Mouse (Mus musculus) liver, embryonic 16.5 days (tissue): ENCODE data around the gene Abhd14b. TPM values are rescaled to one million over a fixed set of nuclear protein-coding genes. Genes with fewer than 3 reads are reported as not detected.

ENCODE experiments used
- ATAC-seq: fragments of 200-750 bp; cut with Nextera tagmentation; 2 replicates; pipeline ENCODE4 v1.8.0; 2017; ENCODE audit warnings: low read depth, mild to moderate bottlenecking, moderate number of reproducible peaks, moderate library complexity
- H3K27ac ChIP-seq: fragments of 300-500 bp; sonication (generic); 2 replicates; pipeline ENCODE4 v1.5.1; 2014; ENCODE audit warnings: mild to moderate bottlenecking, low read length
- H3K27me3 ChIP-seq: fragments of 300-500 bp; sonication (generic); 2 replicates; pipeline ENCODE4 v1.6.1; 2014; ENCODE audit warnings: low read depth, low read length, mixed read lengths; ENCODE audit not compliant: control insufficient read depth, insufficient read depth
- H3K36me3 ChIP-seq: fragments of 300-500 bp; sonication (generic); 2 replicates; pipeline ENCODE4 v1.6.1; 2014; ENCODE audit warnings: mild to moderate bottlenecking; ENCODE audit not compliant: control insufficient read depth, insufficient read depth
- H3K4me1 ChIP-seq: fragments of 300-500 bp; sonication (generic); 2 replicates; pipeline ENCODE4 v1.6.1; 2014; ENCODE audit warnings: low read depth, low read length, mixed read lengths; ENCODE audit not compliant: control insufficient read depth
- H3K4me2 ChIP-seq: fragments of 300-500 bp; sonication (generic); 2 replicates; pipeline ENCODE4 v1.6.1; 2014; ENCODE audit warnings: low read depth, low read length, mixed read lengths
- H3K4me3 ChIP-seq: fragments of 300-500 bp; sonication (generic); 2 replicates; pipeline ENCODE4 v1.5.1; 2014; ENCODE audit warnings: low read depth, mild to moderate bottlenecking, low read length
- H3K9ac ChIP-seq: fragments of 300-500 bp; sonication (generic); 2 replicates; pipeline ENCODE4 v1.6.1; 2014; ENCODE audit warnings: low read depth, low read length
- H3K9me3 ChIP-seq: fragments of 300-500 bp; sonication (generic); replicated peaks from 2 replicates; pipeline ENCODE4 v1.6.1; 2016; ENCODE audit warnings: low read length; ENCODE audit not compliant: control insufficient read depth
- WGBS: fragments of 180-500 bp; shearing (Covaris S2); extraction: QIAGEN DNeasy Blood & Tissue Kit; methylation state at CpG from one replicate; pipeline ENCODE4 v1.1.7; 2014; ENCODE audit not compliant: insufficient replicate concordance; 5-methylcytosine and 5-hydroxymethylcytosine counted together
- polyA plus RNA-seq: library from polyadenylated mRNA; unstranded; fragments of >200 nt; fragmentation: Nextera tagmentation; extraction: Ambion mirVana; gene quantifications from 2 replicates; pipeline ENCODE4 v1.2.1, GENCODE M21; 2015

Abhd14b gene
- polyA plus RNA-seq, 1 experiment from 2014 or later: 37.5 TPM

- 58% methylated on average over 4 of the region's 4 CpGs for WGBS
- ATAC-seq: no peak
- no peak overlapping the region for H3K27ac ChIP-seq
Measured at GRCm38 (mm10) chr9:106444836-106445235, 2.4 kb upstream of the Abhd14b start.

GRCm38 (mm10) chr9:106447951-106448350, 692 bp downstream of the Abhd14b start:
- Histone ChIP-seq H3K9ac (peak overlapping the region; percentile 22; the same call in 1 of the 2 replicates), H3K27me3 (peaks cover 6% of the 10 kb centered on the region), H3K27ac (peak overlapping the region; percentile 68), H3K36me3 (no peaks in the 10 kb centered on the region), H3K4me3 (peak overlapping the region; percentile 63), H3K4me1 (peaks cover 31% of the 10 kb centered on the region), H3K9me3 (no peaks in the 10 kb centered on the region), H3K4me2 (peak overlapping the region; percentile 57)
- WGBS: 28% methylated on average over 9 of the region's 9 CpGs
- ATAC-seq: no peak

More at GRCm38 (mm10) chr9:106444836-106445235, 2.4 kb upstream of the Abhd14b start:
- no peaks in the 10 kb centered on the region for H3K27me3 ChIP-seq
- no peaks in the 10 kb centered on the region for H3K9me3 ChIP-seq
- H3K9ac ChIP-seq: no peak overlapping the region
- H3K4me1 ChIP-seq: peaks cover 27% of the 10 kb centered on the region
- H3K4me3 ChIP-seq: no peak overlapping the region
- H3K36me3 ChIP-seq: no peaks in the 10 kb centered on the region
- H3K4me2 ChIP-seq: no peak overlapping the region

GRCm38 (mm10) chr9:106448498-106449031, 1.3 kb downstream of the Abhd14b start:
- 0% methylated on average over 23 of the region's 23 CpGs for WGBS
- H3K27me3 ChIP-seq: peaks cover 13% of the 10 kb centered on the region
- H3K27ac ChIP-seq: peak overlapping the region; percentile 77
- H3K4me3 ChIP-seq: peak overlapping the region; percentile 63
- H3K36me3 ChIP-seq: no peaks in the 10 kb centered on the region
- peak; percentile 50 for ATAC-seq
- peak overlapping the region; percentile 57 for H3K4me2 ChIP-seq
- peaks cover 37% of the 10 kb centered on the region for H3K4me1 ChIP-seq
- H3K9ac ChIP-seq: peak overlapping the region; percentile 65
- no peaks in the 10 kb centered on the region for H3K9me3 ChIP-seq

GRCm38 (mm10) chr9:106449947-106450346, 2.7 kb downstream of the Abhd14b start:
- no peak for ATAC-seq
- Histone ChIP-seq H3K4me1 (peaks cover 45% of the 10 kb centered on the region), H3K4me3 (no peak overlapping the region), H3K27ac (no peak overlapping the region), H3K9me3 (no peaks in the 10 kb centered on the region), H3K27me3 (peaks cover 26% of the 10 kb centered on the region), H3K36me3 (no peaks in the 10 kb centered on the region), H3K4me2 (peak overlapping the region; percentile 57; the same call in 1 of the 2 replicates), H3K9ac (no peak overlapping the region; the same call in 1 of the 2 replicates)
- WGBS: 66% methylated on average over 8 of the region's 8 CpGs

GRCm38 (mm10) chr9:106450661-106451060, 3.4 kb downstream of the Abhd14b start:
- no peak overlapping the region for H3K4me3 ChIP-seq
- H3K36me3 ChIP-seq: no peaks in the 10 kb centered on the region
- H3K9ac ChIP-seq: no peak overlapping the region
- H3K27me3 ChIP-seq: peaks cover 31% of the 10 kb centered on the region
- H3K27ac ChIP-seq: peak overlapping the region; percentile 35; the same call in 1 of the 2 replicates
- H3K9me3 ChIP-seq: no peaks in the 10 kb centered on the region
- H3K4me2 ChIP-seq: peak overlapping the region; percentile 57; the same call in 1 of the 2 replicates
- WGBS: 41% methylated on average over 9 of the region's 9 CpGs
- peaks cover 45% of the 10 kb centered on the region for H3K4me1 ChIP-seq
- no peak for ATAC-seq

GRCm38 (mm10) chr9:106451298-106451697, 4.0 kb downstream of the Abhd14b start:
- 69% methylated on average over 11 of the region's 11 CpGs for WGBS
- H3K4me3 ChIP-seq: no peak overlapping the region
- H3K27me3 ChIP-seq: peaks cover 31% of the 10 kb centered on the region
- H3K9ac ChIP-seq: no peak overlapping the region
- H3K4me1 ChIP-seq: peaks cover 40% of the 10 kb centered on the region
- H3K36me3 ChIP-seq: no peaks in the 10 kb centered on the region
- H3K9me3 ChIP-seq: no peaks in the 10 kb centered on the region
- 0 out of 2 replicates have a peak overlapping the region, but pooled peaks have one; percentile 6 for H3K4me2 ChIP-seq
- no peak overlapping the region for H3K27ac ChIP-seq
- ATAC-seq: no peak

- 34% methylated on average over 2 of the region's 2 CpGs for WGBS
- no peak overlapping the region for H3K4me2 ChIP-seq
- ATAC-seq: no peak
- H3K4me3 ChIP-seq: no peak overlapping the region
- peaks cover 34% of the 10 kb centered on the region for H3K4me1 ChIP-seq
- peaks cover 31% of the 10 kb centered on the region for H3K27me3 ChIP-seq
- H3K36me3 ChIP-seq: no peaks in the 10 kb centered on the region
- no peak overlapping the region for H3K27ac ChIP-seq
- no peak overlapping the region for H3K9ac ChIP-seq
- H3K9me3 ChIP-seq: no peaks in the 10 kb centered on the region
Measured at GRCm38 (mm10) chr9:106451899-106452298, 4.6 kb downstream of the Abhd14b start.

- Histone ChIP-seq H3K9me3 (no peaks in the 10 kb centered on the region), H3K4me2 (no peak overlapping the region), H3K36me3 (no peaks in the 10 kb centered on the region), H3K9ac (no peak overlapping the region), H3K27me3 (peaks cover 31% of the 10 kb centered on the region), H3K4me3 (no peak overlapping the region), H3K27ac (no peak overlapping the region), H3K4me1 (peaks cover 31% of the 10 kb centered on the region)
- no peak for ATAC-seq
- WGBS: 50% methylated on average over 6 of the region's 6 CpGs
Measured at GRCm38 (mm10) chr9:106452351-106452750, 5.1 kb downstream of the Abhd14b start.

- ATAC-seq: peak; percentile 14; the same call in 1 of the 2 replicates
- Histone ChIP-seq H3K4me3 (peak overlapping the region; percentile 65; the same call in 1 of the 2 replicates), H3K4me1 (peaks cover 28% of the 10 kb centered on the region), H3K9ac (no peak overlapping the region), H3K36me3 (no peaks in the 10 kb centered on the region), H3K27ac (no peak overlapping the region; the same call in 1 of the 2 replicates), H3K4me2 (peak overlapping the region; percentile 76), H3K9me3 (no peaks in the 10 kb centered on the region), H3K27me3 (peaks cover 31% of the 10 kb centered on the region)
- WGBS: 28% methylated on average over 7 of the region's 7 CpGs
Measured at GRCm38 (mm10) chr9:106452821-106453220, 5.6 kb downstream of the Abhd14b start.
